Mouse (Mus musculus) left cerebral cortex, adult 2 months (tissue): ENCODE measurements around the gene Ctf2. TPM values are rescaled to one million over a fixed set of nuclear protein-coding genes. Genes with fewer than 3 reads are reported as not detected.
A peak's percentile ranks its signal among the peaks of the same experiment; 100 is the strongest.

Experiments
- DNase-seq, 2 experiments: peaks; one replicate each; pipeline ENCODE4 v3.0.0; 2021 to 2022; ENCODE audit warnings: low spot score in 2 of 2, mixed read lengths in 1 of 2; ENCODE audit errors: extremely low spot score in 1 of 2
- H3K27ac ChIP-seq: fragments of 200-600 bp; 2 replicates; pipeline ENCODE4 v1.8.1; 2022
- H3K4me3 ChIP-seq: fragments of 200-600 bp; 2 replicates; pipeline ENCODE4 v1.8.1; 2022
- CTCF ChIP-seq: fragments of 200-600 bp; IDR thresholded peaks from 2 replicates; pipeline ENCODE4 v1.8.1; 2022; ENCODE audit warnings: antibody characterized with exemption, mild to moderate bottlenecking, moderate library complexity
- intact Hi-C: fragments of 180-260 bp; cut with DNase I; formaldehyde crosslinking; loops from one replicate; pipeline ENCODE4 v1.15.1; 2025
- microRNA-seq, 2 experiments: library from miRNA; unstranded; fragments of <30 nt; microRNA quantifications; one replicate each; pipeline ENCODE4 v1.2.0; 2021
- total RNA-seq, 2 experiments: library from RNA; stranded (reverse); gene quantifications; 2 replicates each; pipeline ENCODE4 v1.2.3; 2021

Ctf2 gene
- total RNA-seq, 2 experiments from 2014 or later, result not detected

- intact Hi-C loops, result loop anchor here (1.0 kb wide), 2 partner anchors 33 to 70 kb away; partner anchors contain the start of gene Bcl7c
- peak; percentile 92 for TF ChIP-seq CTCF
- DNase-seq, result peak; percentile 76 to 85
- Histone ChIP-seq H3K4me3 (no peak overlapping the region), H3K27ac (peak overlapping the region; percentile 29)
Measured at GRCm38 (mm10) chr7:127674977-127675376, 57.0 kb downstream of the Ctf2 start.

- DNase-seq, result no peak
- H3K4me3 ChIP-seq, result no peak overlapping the region
- no peak overlapping the region for H3K27ac ChIP-seq
- no peak for TF ChIP-seq CTCF
- intact Hi-C loops, result no loop called here
Measured at GRCm38 (mm10) chr7:127672776-127673175, 59.2 kb downstream of the Ctf2 start.

GRCm38 (mm10) chr7:127671880-127672774 is 59.8 kb downstream of the Ctf2 start:
- no peak overlapping the region for H3K4me3 ChIP-seq
- no peak overlapping the region for H3K27ac ChIP-seq
- DNase-seq, result no peak
- intact Hi-C loops, result no loop called here
- TF ChIP-seq CTCF, result no peak

Small RNA genes within 50 kb of the gene (microRNA-seq; reads per million reads assigned to microRNA genes)
- gene Mir762, result 0 reads per million in 2 experiments

Other genes starting within 250 kb of the Ctf2 start
- gene Srcap, start 220.2 kb downstream of the Ctf2 start, total RNA-seq, result 100 to 1,000 TPM; 122 to 126 TPM
- gene Gm42715, start 212.6 kb downstream of the Ctf2 start, total RNA-seq, result 10 to 100 TPM; 12.6 TPM
- 1 to 10 TPM in 1 of 2 experiments, under 1 TPM in 1; 0.50 to 1.0 TPM for gene Tmem265, start 170.8 kb downstream of the Ctf2 start, total RNA-seq
- 10 to 100 TPM; 78.1 to 79.8 TPM for gene Phkg2, start 158.8 kb downstream of the Ctf2 start, total RNA-seq
- gene Ccdc189, start 143.6 kb downstream of the Ctf2 start, total RNA-seq, result 10 to 100 TPM in 1 of 2 experiments, 1 to 10 TPM in 1; 9.4 to 10.8 TPM
- gene Rnf40, start 143.4 kb downstream of the Ctf2 start, total RNA-seq, result 10 to 100 TPM; 78.8 to 79.6 TPM
- 10 to 100 TPM; 24.5 to 26.2 TPM for gene Zfp629, start 116.4 kb downstream of the Ctf2 start, total RNA-seq
- 10 to 100 TPM; 32.7 to 39.9 TPM for gene Bcl7c, start 23.2 kb downstream of the Ctf2 start, total RNA-seq
- gene Ctf1, start 19.4 kb downstream of the Ctf2 start, total RNA-seq, result 1 to 10 TPM; 2.8 to 3.8 TPM
- gene Fbxl19, start 12.4 kb upstream of the Ctf2 start, total RNA-seq, result 10 to 100 TPM; 72.4 to 81.5 TPM
- gene Orai3, start 37.6 kb upstream of the Ctf2 start, total RNA-seq, result 10 to 100 TPM; 19.8 to 21.8 TPM
- gene Setd1a, start 44.5 kb upstream of the Ctf2 start, total RNA-seq, result 10 to 100 TPM; 48.8 to 55.2 TPM
- gene Gm49388, start 53.4 kb upstream of the Ctf2 start, total RNA-seq, result 1 to 10 TPM; 4.2 to 4.3 TPM
- 1 to 10 TPM; 4.2 to 4.5 TPM for gene Hsd3b7, start 68.4 kb upstream of the Ctf2 start, total RNA-seq
- gene Stx4a, start 92.1 kb upstream of the Ctf2 start, total RNA-seq, result 10 to 100 TPM; 85.7 to 98.9 TPM
- gene Stx1b, start 92.4 kb upstream of the Ctf2 start, total RNA-seq, result 100 to 1,000 TPM; 449 to 456 TPM
- gene Zfp646, start 144.1 kb upstream of the Ctf2 start, total RNA-seq, result 10 to 100 TPM; 34.2 to 34.6 TPM
- 10 to 100 TPM; 23.3 to 24.1 TPM for gene Zfp668, start 144.7 kb upstream of the Ctf2 start, total RNA-seq
- 1 to 10 TPM; 2.1 to 2.8 TPM for gene Prss53, start 158.8 kb upstream of the Ctf2 start, total RNA-seq
- gene Gm21974, start 163.3 kb upstream of the Ctf2 start, total RNA-seq, result not detected
- 10 to 100 TPM; 22.0 to 23.4 TPM for gene Vkorc1, start 163.5 kb upstream of the Ctf2 start, total RNA-seq
- gene Bckdk, start 171.9 kb upstream of the Ctf2 start, total RNA-seq, result 10 to 100 TPM; 38.5 to 39.9 TPM
- 10 to 100 TPM; 34.7 to 35.4 TPM for gene Kat8, start 180.3 kb upstream of the Ctf2 start, total RNA-seq
- under 1 TPM; 0.26 to 0.38 TPM for gene Prss8, start 197.9 kb upstream of the Ctf2 start, total RNA-seq
- 1 to 10 TPM; 8.5 to 9.8 TPM for gene Prss36, start 214.6 kb upstream of the Ctf2 start, total RNA-seq
- 100 to 1,000 TPM; 299 to 305 TPM for gene Fus, start 235.3 kb upstream of the Ctf2 start, total RNA-seq